Mouse (Mus musculus) testis, postnatal 14 days (tissue): ENCODE measurements around the gene Sorl1.

ENCODE experiments used
- DNase-seq: peaks from one replicate; pipeline ENCODE4 v3.0.0; 2021; ENCODE audit warnings: low spot score

The Sorl1 gene

DNA sequence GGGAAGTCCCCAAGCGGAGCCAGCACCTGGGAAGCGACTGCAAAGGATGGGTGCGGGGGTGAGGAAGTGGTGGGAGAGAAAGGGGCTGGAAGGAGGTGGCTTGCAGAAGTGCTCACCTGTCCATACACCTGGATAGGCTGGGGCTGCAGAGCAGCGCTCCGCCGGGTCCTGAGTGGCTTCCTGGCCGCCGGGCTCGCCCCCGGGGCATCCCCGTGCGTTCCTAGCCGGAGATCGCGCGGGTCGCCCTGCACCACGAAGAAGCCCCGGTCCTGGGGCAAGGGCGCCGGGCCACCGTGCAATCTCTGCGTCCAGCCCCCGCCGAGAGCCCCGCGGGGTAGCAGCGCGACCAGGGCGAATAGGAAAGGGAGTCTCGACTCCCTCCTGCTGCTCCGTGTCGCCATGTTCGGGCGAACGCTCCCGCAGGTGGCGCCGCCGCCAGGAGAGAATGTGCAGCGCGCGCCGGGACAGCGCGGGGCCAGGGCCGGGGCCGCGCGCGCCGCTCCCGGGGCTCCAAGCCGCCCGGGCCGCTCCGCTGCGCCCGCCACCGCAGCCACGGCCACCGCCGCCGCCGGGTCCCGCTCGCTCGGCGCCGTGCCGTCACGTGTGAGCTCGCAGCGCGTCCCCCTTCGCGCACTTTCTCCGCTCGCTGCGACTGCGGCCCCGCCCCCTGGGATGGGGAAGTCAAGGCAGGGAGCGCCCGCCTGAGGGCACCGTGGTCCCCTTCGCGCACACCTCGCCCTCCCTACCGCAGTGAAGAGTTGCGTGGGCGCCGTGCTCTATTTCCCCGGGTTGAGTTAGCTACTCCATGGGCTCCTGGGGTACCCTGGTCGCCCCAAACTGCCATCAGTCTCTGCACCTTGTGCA lies at the start of gene Sorl1:
Gene Sorl1 (minus strand): TSS at position 585 of the 864 bp plus-strand sequence.
- DNase-seq, result peak; percentile 68

DNA sequence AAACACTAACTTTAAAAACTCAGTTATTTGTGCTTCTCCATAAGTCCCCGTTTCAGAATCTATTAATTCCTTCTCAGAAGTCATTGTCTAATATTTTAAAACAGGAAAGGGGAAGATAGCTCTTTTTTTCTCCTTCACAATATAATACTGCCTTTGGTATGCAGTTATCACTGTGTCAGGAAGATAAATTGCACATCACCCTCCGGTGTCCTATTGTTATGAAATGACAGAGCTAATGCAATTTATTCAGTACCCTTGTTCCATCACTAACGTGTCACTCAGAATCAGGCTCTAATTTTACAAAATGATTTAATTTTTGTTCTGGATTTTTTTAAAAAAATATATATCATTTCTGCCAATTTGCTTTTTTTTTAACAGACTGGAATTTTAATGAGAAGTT lies 49.7 kb upstream of the Sorl1 start:
- no peak for DNase-seq

DNA sequence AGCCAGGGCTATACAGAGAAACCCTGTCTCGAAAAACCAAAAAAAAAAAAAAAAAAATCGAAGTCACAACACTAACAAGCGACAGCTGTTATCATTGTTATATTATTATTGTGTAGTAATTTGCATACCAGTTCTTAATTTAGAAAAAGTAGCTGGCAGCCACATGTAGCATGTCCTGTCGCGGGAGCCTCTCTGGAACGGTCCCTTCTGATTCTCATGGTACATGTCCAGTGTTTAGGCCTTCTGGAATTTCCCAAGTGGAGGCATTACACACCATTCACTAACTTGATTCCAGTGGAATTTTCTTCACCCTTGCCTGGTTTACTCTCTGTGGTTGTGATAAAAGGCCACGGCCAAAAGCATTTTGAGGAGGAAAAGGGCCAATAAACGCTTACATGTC lies 45.4 kb upstream of the Sorl1 start:
- DNase-seq, result no peak

DNA sequence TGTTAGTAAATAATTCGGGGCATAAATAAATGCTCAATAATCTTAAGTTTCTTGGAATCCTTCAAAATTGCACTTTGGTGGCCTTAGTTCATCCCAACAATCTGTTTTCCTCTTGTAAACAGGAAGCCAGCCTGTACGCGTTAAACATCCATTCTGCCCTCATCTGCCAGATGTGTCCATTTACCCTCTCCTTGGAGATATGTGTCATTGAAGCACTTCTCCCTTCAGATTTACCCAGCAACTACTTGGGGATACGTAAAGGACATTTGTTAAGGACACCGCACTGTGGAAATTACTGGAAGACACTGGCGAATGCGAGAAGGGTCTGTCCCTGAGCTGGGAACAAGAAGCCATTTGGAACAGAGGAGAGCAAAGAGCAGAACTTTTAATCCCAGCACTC lies 44.9 kb upstream of the Sorl1 start:
- DNase-seq, result no peak

DNA sequence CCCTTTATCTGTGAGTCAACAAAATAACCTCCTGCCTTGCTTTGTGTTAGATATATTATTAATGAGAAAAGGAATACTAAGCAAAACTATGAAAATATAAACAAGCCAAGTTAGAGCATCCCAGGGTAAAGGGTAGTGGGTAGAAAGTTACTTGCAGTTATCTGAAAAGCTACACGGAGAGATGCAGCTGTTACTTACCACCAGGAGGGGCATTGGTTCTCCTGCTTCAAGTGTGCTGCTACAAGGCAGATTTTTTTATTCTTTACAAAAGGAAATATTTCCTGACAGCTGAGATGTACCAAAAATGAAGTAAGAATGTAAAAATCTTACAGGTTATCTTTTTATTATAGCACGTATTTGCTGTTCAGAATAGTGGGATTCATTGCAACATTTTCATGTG lies 40.8 kb upstream of the Sorl1 start:
- DNase-seq, result no peak

DNA sequence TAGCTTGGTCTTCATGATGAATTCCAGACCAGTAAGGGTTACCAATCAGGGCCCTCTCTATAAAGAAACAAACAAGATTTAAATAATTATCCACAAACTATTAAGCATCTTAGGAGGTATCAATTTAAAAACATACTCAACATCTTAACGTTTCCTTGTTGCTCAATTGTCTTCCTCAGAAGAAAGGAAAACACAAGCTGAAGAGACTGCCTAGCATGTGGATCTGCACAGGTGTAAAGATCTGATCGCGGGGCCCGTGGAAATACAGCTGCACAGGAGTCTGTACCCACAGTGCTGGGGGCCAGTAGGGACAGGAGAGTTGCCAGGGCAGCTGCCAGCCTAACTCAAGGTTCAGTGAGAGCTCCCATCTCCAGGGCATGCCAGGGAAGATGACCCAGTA lies 38.9 kb upstream of the Sorl1 start:
- DNase-seq, result no peak

DNA sequence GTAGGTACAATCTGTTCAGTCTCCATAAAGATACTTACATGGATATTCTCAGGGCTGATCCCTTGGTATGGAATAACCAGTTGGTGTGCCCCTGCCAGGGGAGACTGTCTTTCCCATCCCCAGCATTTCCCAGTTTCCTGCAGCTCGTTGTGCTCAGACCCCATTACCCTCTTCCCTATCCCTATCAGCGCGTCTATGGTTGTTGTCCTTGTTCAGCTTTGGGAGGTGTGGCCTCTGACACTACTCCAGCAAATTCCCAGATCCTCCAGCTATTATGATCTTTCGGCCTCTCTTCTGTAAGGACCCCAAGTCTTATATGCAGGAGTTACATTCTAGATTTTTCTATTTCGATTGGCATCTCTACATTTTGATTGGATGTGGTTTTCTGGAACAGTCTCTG lies 35.3 kb upstream of the Sorl1 start:
- no peak for DNase-seq

DNA sequence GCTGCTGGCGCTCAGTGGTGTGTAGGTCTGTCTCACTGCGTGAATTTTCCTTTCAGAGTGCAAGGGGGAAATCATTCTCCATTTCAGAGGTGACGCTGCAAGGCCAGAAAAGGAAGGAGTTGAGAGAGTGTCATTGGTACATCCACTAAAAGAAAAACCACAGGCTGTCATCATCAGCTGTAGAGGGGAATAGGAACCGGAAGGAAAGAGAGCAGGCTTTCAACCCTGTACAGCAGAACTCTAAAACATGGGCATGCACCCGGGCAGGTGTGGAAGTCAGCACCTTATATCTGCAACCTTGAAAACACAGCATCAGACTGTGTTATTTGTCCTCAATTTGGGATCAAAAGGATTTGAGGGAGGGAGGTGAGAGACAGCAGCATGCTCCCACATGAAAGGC lies 34.6 kb upstream of the Sorl1 start:
- no peak for DNase-seq

DNA sequence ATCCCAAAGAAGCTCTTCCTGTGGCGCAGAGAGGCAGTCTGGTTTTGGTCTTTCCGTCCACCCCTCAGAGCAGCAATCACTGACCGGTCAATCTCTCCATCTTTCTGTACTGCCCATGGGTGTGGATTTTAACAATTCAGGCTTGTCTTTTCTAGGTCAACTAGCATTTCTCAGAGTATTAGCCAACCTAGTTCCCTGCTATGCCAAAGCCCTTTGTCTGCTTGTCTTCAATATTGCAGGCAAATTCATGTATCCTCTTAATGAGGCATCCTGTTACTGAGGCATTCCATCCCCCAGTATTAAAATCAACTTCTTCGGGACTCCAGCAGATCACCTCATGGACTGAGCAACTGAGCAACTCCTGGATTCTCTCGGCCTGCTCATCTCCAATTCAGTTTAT lies 33.9 kb upstream of the Sorl1 start:
- DNase-seq, result no peak

DNA sequence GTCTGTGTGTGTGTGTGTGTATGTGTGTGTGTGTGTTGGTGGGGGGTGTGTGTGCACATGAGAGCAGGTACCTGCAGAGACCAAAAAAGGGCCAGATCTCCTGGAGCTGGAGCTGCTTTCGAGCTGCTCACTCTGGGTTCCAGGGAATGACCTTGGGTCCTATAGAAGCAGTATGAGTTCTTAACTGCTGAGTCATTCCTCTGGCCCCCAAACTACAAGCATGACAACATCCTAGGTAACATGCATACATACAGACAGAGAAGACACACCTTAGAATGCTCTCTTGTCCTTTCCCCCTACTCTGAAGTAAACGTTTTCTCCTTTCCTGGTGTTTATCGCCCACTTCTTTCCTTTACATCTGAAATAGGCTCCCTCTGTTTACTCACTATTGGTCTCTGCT lies 32.5 kb upstream of the Sorl1 start:
- no peak for DNase-seq

DNA sequence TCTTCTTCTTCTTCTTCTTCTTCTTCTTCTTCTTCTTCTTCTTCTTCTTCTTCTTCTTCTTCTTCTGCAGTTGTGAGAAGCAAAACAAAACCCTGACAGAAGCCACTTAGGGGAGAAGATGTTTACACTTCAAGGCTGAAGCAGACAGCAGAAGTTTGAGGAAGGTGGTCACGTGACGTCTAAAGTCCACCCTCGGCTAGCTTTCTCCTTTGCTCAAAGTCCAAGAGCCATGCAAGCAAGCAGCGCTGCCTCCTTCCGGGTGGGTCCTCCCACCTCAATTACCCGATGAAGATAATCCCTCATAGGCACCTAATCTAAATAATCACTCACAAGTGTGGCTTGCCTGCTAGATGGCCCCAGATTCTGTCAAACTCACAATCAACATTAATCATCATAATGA lies 30.6 kb upstream of the Sorl1 start:
- DNase-seq, result no peak

DNA sequence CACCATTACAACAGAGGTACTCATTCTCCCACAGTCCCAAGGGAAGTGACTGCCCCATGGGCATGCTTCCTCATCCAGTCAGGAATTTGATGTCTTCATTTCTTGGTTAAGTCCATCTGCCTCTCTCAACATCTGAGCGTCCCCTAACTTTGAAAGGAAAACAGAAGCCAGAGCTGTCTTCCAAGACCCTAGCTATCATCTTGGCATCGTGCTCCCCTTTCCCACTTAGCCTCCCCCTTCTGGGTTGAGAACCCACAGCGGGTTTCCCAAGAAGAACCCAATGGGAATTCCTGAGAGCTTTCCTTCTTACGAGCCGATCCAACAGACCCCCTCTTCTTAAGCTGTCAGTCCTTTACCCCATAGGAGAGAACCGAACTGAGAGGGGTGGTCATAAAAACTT lies 24.7 kb upstream of the Sorl1 start:
- no peak for DNase-seq

DNA sequence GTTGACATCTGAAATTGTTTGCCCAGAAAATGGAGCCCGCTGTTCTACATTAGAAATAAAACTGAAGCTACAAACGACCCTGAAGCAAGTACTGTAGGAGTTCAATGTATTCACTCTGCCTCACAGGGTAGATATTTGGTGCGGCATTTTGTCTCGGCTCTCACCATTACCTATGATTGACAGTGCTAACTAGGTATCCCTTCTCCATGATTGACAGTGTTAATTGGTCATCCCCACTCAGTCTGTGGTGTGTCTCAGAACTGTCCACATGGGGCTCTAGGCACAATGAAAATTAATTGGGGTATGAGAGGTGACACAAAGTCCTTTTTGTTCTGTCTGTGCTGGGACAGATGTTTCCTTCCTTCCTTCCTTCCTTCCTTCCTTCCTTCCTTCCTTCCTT lies 23.9 kb upstream of the Sorl1 start:
- no peak for DNase-seq

DNA sequence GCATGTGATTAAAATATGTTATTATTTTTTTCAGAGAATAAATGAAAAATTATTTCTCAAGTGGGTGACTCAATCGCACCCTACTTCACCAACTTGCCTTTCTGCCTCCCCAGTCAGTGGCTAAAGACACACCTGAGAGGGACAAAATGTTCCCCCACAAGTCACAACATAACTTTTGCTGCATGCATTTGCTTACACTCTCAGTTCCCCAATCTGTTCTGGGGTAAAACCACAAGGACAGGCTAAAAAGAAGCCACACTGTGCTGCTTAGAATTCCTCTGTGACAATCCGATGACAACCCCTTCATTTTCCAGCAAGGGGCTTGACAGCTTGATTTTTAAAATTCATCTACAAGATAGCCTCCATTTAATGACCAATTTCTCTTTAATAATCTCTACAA lies 22.4 kb upstream of the Sorl1 start:
- no peak for DNase-seq

DNA sequence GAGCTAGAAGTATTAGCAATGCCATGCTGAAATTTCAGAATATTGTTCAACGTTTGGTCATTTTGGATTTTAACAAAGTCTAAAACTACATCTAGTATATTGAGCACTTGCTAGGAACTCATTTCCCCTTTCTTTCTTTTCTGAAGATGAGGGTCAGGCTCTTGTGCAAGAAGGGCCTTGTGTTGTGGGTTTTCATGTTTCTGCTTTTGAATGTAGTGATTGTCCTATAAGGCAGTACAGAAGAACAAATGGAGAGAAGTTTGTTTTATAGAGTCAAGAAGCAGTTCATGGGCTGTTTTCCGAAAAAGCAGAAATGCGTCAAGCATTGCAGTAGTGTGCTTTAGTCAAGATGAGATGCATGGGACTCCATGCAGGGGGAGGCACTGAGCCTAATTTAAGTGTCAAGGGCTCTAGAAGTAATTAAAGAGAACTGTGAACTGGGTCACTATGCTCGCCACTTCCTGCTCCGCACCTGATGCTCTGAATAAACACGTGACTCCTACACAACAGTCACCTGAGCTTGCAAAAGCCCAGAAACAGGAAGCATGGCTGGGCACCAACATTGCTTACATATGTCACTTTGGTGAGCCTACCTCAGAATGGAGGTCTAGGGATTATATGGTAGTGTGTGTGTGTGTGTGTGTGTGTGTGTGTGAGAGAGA lies 17.6 kb upstream of the Sorl1 start:
- DNase-seq, result no peak

DNA sequence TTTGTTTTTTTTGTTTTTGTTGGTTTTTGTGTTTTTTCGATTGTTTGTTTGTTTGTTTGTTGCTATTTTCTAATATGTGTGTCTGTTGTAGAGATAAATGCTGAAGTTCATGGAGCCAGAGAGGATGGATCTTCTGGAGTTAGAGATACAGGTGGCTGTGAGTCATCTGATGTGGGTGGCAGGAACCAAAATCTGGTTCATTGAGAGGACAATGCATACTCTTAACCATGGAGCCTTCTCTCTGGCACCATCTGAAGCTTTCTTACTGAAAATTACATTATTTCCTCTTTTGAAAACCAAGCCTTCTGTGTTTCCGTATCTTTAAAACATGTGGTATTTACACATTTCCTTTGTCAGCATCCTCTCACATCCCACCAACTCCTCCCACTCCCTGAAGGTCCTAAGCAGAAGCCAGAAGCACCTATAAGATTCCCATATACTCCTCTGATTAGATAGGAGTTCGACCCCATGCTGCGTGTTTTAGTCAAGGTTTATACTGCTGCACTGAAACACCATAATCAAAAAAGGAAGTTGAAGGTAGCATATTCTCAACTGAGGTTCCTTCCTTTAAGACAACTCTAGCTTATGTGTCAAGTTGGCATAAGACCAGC lies 14.3 kb upstream of the Sorl1 start:
- no peak for DNase-seq

DNA sequence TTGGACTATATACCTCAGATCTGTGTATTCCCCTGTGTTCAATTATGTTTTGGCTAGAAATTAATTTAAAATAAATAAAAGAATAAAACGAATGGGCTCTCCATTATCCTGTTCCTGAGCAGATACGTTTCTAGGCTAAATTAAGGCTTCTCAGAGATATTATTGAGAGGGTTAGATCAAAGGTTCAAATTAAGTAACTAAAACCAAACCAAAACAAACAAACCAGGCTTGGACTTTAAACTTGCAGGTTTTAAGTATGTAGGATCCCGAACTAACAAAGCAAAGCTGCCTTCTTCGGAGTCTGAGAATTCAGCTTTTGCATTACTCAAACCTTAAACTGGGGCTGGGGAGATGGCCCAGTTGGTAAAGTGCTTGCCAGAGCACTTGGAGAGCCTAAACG lies 13.5 kb upstream of the Sorl1 start:
- no peak for DNase-seq

DNA sequence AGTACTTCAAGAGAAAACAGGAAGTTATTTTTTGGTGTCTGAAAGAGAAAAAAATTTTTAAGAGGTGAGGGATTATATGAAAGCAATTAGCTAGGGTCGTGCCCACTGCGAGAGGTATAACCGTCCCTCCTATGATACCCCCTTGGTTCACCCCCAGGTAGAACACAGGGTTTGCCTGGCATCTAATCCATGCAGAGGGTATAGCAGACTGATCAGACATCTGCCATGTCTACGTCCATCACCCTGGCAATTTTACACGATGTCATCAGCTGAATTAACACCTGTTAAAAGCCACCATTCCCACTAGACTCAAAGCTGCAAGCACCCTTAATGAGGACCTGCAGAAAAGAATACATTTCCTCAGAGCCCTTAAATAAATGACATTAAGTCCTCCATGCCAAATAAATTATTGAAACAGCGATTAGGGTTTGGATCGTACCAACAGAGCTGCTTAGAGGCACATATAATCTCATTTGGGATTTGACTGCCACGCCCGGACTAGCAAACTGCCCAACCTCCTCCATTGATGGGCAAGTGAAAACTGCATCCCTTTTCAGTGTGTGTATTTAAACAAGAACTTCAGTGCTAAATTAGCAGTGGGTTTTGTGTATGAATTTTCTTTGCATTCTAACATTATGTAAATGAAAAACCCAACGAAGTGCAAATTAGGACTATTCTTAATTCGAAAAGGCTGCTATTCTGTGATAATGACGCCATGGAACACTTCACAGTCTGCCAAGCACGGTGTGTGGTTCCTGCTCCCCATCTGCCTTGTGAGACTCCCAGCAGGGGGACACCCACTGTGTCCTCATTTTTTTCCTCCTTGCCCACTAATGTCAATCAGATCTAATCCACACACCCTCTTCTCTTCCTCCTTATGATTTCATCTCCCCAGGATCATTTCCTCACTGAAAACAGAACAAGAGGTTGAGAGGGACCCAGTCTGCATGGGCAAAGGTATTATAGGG lies 7.0 kb upstream of the Sorl1 start:
- no peak for DNase-seq

DNA sequence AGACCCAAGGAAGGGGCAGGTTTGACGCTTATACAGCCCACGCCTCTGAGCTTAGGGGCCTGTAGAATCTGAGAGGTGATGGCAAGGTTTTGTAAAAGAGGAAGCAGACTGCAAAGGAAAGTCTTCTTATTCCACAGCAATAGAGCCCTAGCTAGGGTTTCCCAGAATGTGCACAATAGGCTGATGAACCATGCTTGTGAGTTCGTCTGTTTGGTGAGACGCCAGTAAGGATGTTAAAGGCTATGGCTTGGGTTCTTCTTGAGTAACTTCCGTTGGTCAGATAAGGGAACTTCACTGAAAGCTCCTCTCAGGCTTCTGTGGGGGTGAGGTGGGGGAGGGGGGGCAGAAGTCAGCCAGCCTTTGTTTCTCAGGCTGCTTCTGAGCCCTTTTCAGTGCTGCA lies 3.9 kb upstream of the Sorl1 start:
- DNase-seq, result no peak

DNA sequence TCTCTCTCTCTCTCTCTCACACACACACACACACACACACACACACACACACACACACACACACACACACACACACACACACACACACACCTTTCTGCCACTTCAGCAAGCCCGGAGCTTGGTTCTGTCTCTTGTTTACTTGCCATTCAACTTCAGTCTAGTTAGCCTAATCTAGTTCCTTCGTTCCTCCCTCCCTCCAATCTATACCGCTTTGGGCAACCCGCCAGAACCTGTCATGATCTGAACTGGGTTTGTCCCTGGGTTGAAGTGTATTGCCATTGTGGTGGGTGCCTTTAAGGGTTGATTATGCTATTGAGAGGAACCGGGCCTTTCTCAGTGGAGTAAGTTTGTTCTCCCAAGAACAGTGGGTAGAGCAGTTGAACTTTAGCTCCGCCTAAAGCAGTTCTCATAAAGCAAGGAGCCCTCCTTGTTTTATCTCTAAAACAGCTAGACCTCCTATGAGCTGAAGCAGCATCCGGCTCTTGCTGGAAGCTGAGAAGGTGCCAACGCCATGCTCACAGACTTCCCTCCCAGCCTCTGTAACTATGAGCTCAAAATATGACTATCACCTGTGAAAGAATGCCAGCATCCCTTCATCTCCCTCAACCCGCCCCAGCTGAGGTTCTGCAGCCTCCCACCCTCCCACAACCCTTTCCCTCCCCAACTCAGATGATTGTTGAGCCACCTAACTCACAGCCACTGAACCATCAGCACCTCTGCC lies 1.3 kb upstream of the Sorl1 start:
- DNase-seq, result no peak

DNA sequence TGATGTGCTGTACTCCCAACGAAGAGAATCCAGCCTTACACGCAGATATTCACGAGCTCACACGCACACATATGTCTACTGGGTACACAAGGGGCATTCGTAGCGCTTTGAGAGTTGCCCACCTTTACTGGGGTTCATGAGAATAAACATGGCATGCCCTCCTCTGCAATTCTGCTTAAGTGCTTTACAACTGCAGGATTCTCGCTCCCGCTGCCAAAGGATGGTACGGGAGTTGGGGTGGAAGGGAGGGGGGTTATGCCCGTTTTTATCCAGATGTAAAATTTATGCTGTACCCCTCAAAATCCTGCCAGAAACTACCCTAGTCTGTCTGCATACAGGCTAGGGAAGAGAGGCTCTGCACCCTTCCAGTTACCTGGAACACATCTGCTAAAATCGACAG lies 893 bp downstream of the Sorl1 start:
- DNase-seq, result no peak

DNA sequence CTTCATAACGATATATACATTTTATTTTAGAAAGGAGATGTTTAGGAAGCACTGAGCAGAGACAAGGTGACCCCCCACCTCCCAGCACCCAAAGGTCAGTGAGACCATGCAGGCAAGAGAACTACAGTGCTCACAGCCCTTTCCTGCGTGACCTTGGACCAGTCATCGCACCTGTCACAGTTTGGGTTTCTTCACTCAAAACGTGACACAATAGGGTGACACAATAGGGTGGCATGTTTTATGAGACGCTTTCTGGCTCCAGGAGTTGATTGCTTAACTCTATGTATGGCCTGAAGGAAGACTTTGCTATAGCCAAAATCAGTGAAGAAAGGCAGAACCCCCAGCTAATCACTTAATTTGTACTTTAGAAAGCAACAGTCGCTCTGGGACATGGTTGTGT lies 1.7 kb downstream of the Sorl1 start:
- no peak for DNase-seq
